Mouse (Mus musculus) embryonic facial prominence, embryonic 11.5 days (tissue): ENCODE measurements around the gene Rdh12. TPM values are rescaled to one million over a fixed set of nuclear protein-coding genes. Genes with fewer than 3 reads are reported as not detected.

ENCODE experiments used
- ATAC-seq: fragments of 200-750 bp; cut with Nextera tagmentation; replicated peaks from 2 replicates; pipeline ENCODE4 v1.8.0; 2017; ENCODE audit warnings: low read depth; ENCODE audit not compliant: insufficient number of reproducible peaks, low FRiP score, low TSS enrichment
- DNase-seq: peaks from one replicate; pipeline ENCODE4 v3.0.0-alpha.2; 2015; ENCODE audit warnings: low spot score
- H3K27ac ChIP-seq: fragments of 300-500 bp; sonication (generic); replicated peaks from 2 replicates; pipeline ENCODE4 v1.5.1; 2014; ENCODE audit warnings: mild to moderate bottlenecking, low read depth, low read length, control low read depth
- H3K27me3 ChIP-seq: fragments of 300-500 bp; sonication (generic); 2 replicates; pipeline ENCODE4 v1.6.1; 2014; ENCODE audit warnings: mild to moderate bottlenecking, low read length, moderate library complexity, mixed read lengths; ENCODE audit not compliant: control insufficient read depth, insufficient read depth
- H3K36me3 ChIP-seq: fragments of 300-500 bp; sonication (generic); replicated peaks from 2 replicates; pipeline ENCODE4 v1.6.1; 2014; ENCODE audit warnings: low read depth, mild to moderate bottlenecking, low read length, moderate library complexity, mixed read lengths; ENCODE audit not compliant: control insufficient read depth, insufficient read depth
- H3K4me1 ChIP-seq: fragments of 300-500 bp; sonication (generic); 2 replicates; pipeline ENCODE4 v1.6.1; 2014; ENCODE audit warnings: low read length, mixed read lengths; ENCODE audit not compliant: control insufficient read depth, insufficient read depth
- H3K4me2 ChIP-seq: fragments of 300-500 bp; sonication (generic); 2 replicates; pipeline ENCODE4 v1.6.1; 2014; ENCODE audit warnings: low read depth, mild to moderate bottlenecking, control low read depth, low read length, moderate library complexity
- H3K4me3 ChIP-seq: fragments of 300-500 bp; sonication (generic); 2 replicates; pipeline ENCODE4 v1.5.1; 2014; ENCODE audit warnings: low read depth, low read length, control low read depth
- H3K9ac ChIP-seq: fragments of 300-500 bp; sonication (generic); replicated peaks from 2 replicates; pipeline ENCODE4 v1.6.1; 2014; ENCODE audit warnings: mild to moderate bottlenecking, control low read depth, low read length
- H3K9me3 ChIP-seq: fragments of 300-500 bp; sonication (generic); replicated peaks from 2 replicates; pipeline ENCODE4 v1.6.1; 2016; ENCODE audit warnings: mild to moderate bottlenecking, low read length, inconsistent platforms, mixed read lengths; ENCODE audit not compliant: control insufficient read depth
- WGBS: fragments of 180-500 bp; shearing (Covaris S2); extraction: QIAGEN DNeasy Blood & Tissue Kit; methylation state at CpG from one replicate; pipeline ENCODE4 v1.1.7; 2014; 5-methylcytosine and 5-hydroxymethylcytosine counted together
- polyA plus RNA-seq: library from polyadenylated mRNA; unstranded; fragments of >200 nt; fragmentation: Nextera tagmentation; extraction: Ambion mirVana; gene quantifications from 2 replicates; pipeline ENCODE4 v1.2.1, GENCODE M21; 2014

Rdh12 gene
- 2.1 and 2.8 TPM in 2 replicates for polyA plus RNA-seq

- Histone ChIP-seq H3K27ac (no peak within 1 kb of the TSS), H3K9me3 (no peaks in the 10 kb centered on the region), H3K4me3 (peak within 1 kb of the TSS; percentile 35), H3K4me1 (no peaks in the 10 kb centered on the region), H3K36me3 (no peaks in the 10 kb centered on the region), H3K4me2 (peak within 1 kb of the TSS; percentile 34), H3K27me3 (no peaks in the 10 kb centered on the region), H3K9ac (peak within 1 kb of the TSS; percentile 15; the same call in 1 of the 2 replicates)
- ATAC-seq (no peak), DNase-seq (peak; percentile 69)
- 5% methylated on average over 13 of the region's 13 CpGs for WGBS
Measured at GRCm38 (mm10) chr12:79208703-79209464, at the start of gene Rdh12. Gene Rdh12 (plus strand): TSS chr12:79208914.

DNA sequence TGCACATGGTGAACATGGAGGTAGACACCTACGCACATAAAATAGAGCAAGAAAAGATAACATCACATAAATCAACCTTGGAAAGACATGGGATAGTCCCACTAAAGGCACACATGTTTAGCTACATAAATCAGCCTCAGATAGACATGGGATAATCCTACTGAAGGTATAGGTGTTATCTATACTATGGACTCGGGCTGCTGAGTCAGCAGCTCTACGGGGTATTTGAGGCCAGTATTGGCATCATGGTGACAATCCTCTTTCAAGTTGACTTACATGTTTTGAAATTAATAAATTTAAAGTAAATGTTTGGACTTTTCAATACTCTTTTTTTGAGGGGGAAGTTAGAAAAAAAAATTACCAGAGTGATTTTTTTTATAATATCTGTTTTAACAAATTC, 45.8 kb upstream of the Rdh12 start:
- ATAC-seq (no peak), DNase-seq (no peak)
- Histone ChIP-seq H3K27me3 (no peaks in the 10 kb centered on the region), H3K9me3 (no peaks in the 10 kb centered on the region), H3K36me3 (no peaks in the 10 kb centered on the region; the same call in none of the 2 replicates), H3K4me3 (no peak overlapping the region), H3K9ac (no peak overlapping the region), H3K4me2 (no peak overlapping the region), H3K27ac (no peak overlapping the region), H3K4me1 (no peaks in the 10 kb centered on the region)
- 94% methylated on average over 3 of the region's 3 CpGs for WGBS

GRCm38 (mm10) chr12:79169173-79169572, 39.5 kb upstream of the Rdh12 start:
- Histone ChIP-seq H3K9ac (no peak overlapping the region), H3K9me3 (no peaks in the 10 kb centered on the region), H3K27ac (no peak overlapping the region), H3K4me1 (peaks cover 2% of the 10 kb centered on the region; the same call in 1 of the 2 replicates), H3K4me3 (no peak overlapping the region), H3K27me3 (no peaks in the 10 kb centered on the region), H3K36me3 (no peaks in the 10 kb centered on the region; the same call in 1 of the 2 replicates), H3K4me2 (no peak overlapping the region)
- no peak for ATAC-seq
- DNase-seq = no peak

GRCm38 (mm10) chr12:79170421-79170820, 38.3 kb upstream of the Rdh12 start:
- H3K36me3 ChIP-seq = no peaks in the 10 kb centered on the region
- H3K4me1 ChIP-seq = peaks cover 2% of the 10 kb centered on the region; the same call in 1 of the 2 replicates
- no peak overlapping the region for H3K4me3 ChIP-seq
- WGBS = 76% methylated on average over 3 of the region's 3 CpGs
- DNase-seq = no peak
- no peak overlapping the region for H3K9ac ChIP-seq
- no peak overlapping the region for H3K27ac ChIP-seq
- ATAC-seq = no peak
- no peaks in the 10 kb centered on the region for H3K9me3 ChIP-seq
- H3K27me3 ChIP-seq = no peaks in the 10 kb centered on the region
- H3K4me2 ChIP-seq = no peak overlapping the region

GRCm38 (mm10) chr12:79171269-79171995, 37.3 kb upstream of the Rdh12 start:
- H3K4me3 ChIP-seq = peak overlapping the region; percentile 94
- H3K9ac ChIP-seq = peak overlapping the region; percentile 81
- no peak for ATAC-seq
- peaks cover 2% of the 10 kb centered on the region; the same call in 1 of the 2 replicates for H3K4me1 ChIP-seq
- H3K27ac ChIP-seq = no peak overlapping the region
- 41% methylated on average over 12 of the region's 12 CpGs for WGBS
- H3K36me3 ChIP-seq = no peaks in the 10 kb centered on the region; the same call in 1 of the 2 replicates
- H3K27me3 ChIP-seq = no peaks in the 10 kb centered on the region
- DNase-seq = no peak
- H3K4me2 ChIP-seq = peak overlapping the region; percentile 61
- H3K9me3 ChIP-seq = no peaks in the 10 kb centered on the region

DNA sequence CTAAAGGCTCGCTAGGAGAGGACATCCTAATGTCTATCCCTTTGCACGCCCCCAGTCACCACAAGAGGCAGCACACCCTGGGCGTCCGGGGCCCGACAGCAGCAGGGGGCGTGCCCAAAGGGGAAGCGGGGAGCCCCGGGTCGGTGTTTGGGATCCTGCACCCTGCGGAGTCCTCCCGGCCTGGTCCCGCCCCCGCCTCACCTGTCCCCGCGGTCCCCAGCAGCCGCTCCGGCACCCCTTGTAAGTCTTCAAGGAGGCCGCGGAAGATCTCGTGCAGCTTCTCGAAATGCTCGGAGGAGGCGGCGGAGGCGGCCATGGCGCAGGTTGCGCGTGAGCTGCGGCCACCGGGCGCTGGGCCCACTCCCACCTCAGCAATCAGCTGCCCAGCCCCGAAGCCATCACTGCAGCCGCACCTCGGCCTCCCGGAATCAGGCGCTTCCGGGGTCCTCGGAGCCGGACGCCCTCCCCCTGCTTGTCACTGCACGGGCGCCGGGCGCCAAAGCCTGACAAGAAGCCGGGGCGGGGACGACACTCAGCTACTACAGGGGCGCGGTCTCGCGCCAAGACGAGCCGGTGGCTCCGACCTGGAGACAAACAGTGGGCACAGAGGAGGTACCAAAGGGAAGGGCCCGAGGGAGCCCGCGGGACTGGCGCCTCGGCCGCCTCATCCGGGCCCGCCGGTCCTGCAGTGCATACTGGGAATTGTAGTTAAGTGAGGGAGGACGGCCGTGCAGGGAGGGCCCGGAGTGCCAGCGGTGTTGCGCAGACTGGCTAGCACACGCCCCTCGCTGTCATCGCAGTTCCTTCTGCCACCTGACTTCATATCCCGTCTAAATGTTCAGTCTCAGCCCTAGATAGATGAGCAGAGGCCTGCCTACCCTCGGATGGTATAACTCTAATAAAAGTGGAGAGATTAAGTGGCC, 36.4 kb upstream of the Rdh12 start, which contains the start of gene Vti1b:
Gene Vti1b, minus strand, starts transcription at position 649 of the 923 bp plus-strand sequence.
- H3K9me3 ChIP-seq = no peaks in the 10 kb centered on the region
- under 1% methylated on average over 73 of the region's 73 CpGs for WGBS
- peak within 1 kb of the TSS; percentile 94 for H3K4me3 ChIP-seq
- H3K36me3 ChIP-seq = no peaks in the 10 kb centered on the region; the same call in 1 of the 2 replicates
- DNase-seq (peak; percentile 87), ATAC-seq (peak; percentile 97)
- H3K27me3 ChIP-seq = no peaks in the 10 kb centered on the region
- peak within 1 kb of the TSS; percentile 81 for H3K9ac ChIP-seq
- peak within 1 kb of the TSS; percentile 61 for H3K4me2 ChIP-seq
- peak within 1 kb of the TSS; percentile 61 for H3K27ac ChIP-seq
- H3K4me1 ChIP-seq = peaks cover 2% of the 10 kb centered on the region; the same call in 1 of the 2 replicates

GRCm38 (mm10) chr12:79173721-79174120, 35.0 kb upstream of the Rdh12 start:
- Histone ChIP-seq H3K27ac (no peak overlapping the region), H3K9me3 (no peaks in the 10 kb centered on the region), H3K36me3 (no peaks in the 10 kb centered on the region; the same call in 1 of the 2 replicates), H3K4me2 (no peak overlapping the region), H3K4me3 (no peak overlapping the region), H3K9ac (no peak overlapping the region), H3K4me1 (peaks cover 2% of the 10 kb centered on the region; the same call in 1 of the 2 replicates), H3K27me3 (no peaks in the 10 kb centered on the region)
- no peak for ATAC-seq
- DNase-seq = no peak
- 85% methylated on average over 5 of the region's 5 CpGs for WGBS
